Mouse (Mus musculus) CH12.LX (cell line): Measurements from ENCODE around the gene Rps6ka4.

Experiments used
- CTCF ChIP-seq, 2 experiments: IDR thresholded peaks in 1 of 2; conservative IDR thresholded peaks in 1 of 2; 2 replicates each; pipeline ENCODE4 v1.5.1; 2011 to 2012; ENCODE audit warnings: low read depth in 2 of 2, low read length in 2 of 2, improper control_type of control experiment in 1 of 2, inconsistent platforms in 1 of 2, mild to moderate bottlenecking in 1 of 2, moderate library complexity in 1 of 2
- E2F4 ChIP-seq: IDR thresholded peaks from 2 replicates; pipeline ENCODE4 v1.6.1; 2011; ENCODE audit warnings: low read depth, low read length, improper control_type of control experiment; ENCODE audit not compliant: insufficient replicate concordance
- MAZ ChIP-seq: IDR thresholded peaks from 2 replicates; pipeline ENCODE4 v1.6.1; 2012; ENCODE audit warnings: low read depth, mild to moderate bottlenecking, inconsistent platforms, low read length, improper control_type of control experiment, moderate library complexity
- MYC ChIP-seq: IDR thresholded peaks from 2 replicates; pipeline ENCODE4 v1.6.1; 2011; ENCODE audit warnings: low read depth, mild to moderate bottlenecking, improper control_type of control experiment, low read length
- NRF1 ChIP-seq: IDR thresholded peaks from 2 replicates; pipeline ENCODE4 v1.6.1; 2014; ENCODE audit warnings: low read depth, mild to moderate bottlenecking, inconsistent platforms, low read length, improper control_type of control experiment, moderate library complexity
- POLR2AphosphoS2 ChIP-seq: IDR thresholded peaks from 2 replicates; pipeline ENCODE4 v1.6.1; 2011; ENCODE audit warnings: low read depth, low read length, improper control_type of control experiment

GRCm38 (mm10) chr19:6842353-6842752, 1.9 kb upstream of the Rps6ka4 start:
- TF ChIP-seq CTCF (conservative IDR thresholded peaks at IDR 0.05 in 1 of 2, IDR thresholded peaks at IDR 0.05 in 1 of 2; ENCODE audit: low read depth in 2 of 2, low read length in 2 of 2): no peak
- no peak for TF ChIP-seq POLR2AphosphoS2
- no peak for TF ChIP-seq MAZ
- no peak for TF ChIP-seq MYC
- no peak for TF ChIP-seq E2F4
- TF ChIP-seq NRF1: no peak
